Mouse (Mus musculus) G1E-ER4 (cell line): ENCODE results near the gene Lbhd1. TPM values are rescaled to one million over a fixed set of nuclear protein-coding genes. Genes with fewer than 3 reads are reported as not detected.
A peak's percentile ranks its signal among the peaks of the same experiment; 100 is the strongest.

Experiments used
- GATA1 ChIP-seq: IDR thresholded peaks from one replicate; pipeline ENCODE4 v1.8.0; 2012; ENCODE audit warnings: low read length, inconsistent platforms
- polyA plus RNA-seq: library from polyadenylated mRNA; stranded (reverse); fragments of >175 nt; gene quantifications from 2 replicates; pipeline ENCODE4 v1.2.3, GENCODE M21; 2012

Gene Lbhd1
- polyA plus RNA-seq, 1 experiment = 0.46 TPM

- no peak for TF ChIP-seq GATA1
Observed at GRCm38 (mm10) chr19:8859018-8859417, 24.5 kb upstream of the Lbhd1 start.

- TF ChIP-seq GATA1 = no peak
Observed at GRCm38 (mm10) chr19:8864265-8864664, 19.3 kb upstream of the Lbhd1 start.

GRCm38 (mm10) chr19:8870838-8871237 lies 12.7 kb upstream of the Lbhd1 start:
- TF ChIP-seq GATA1 = no peak

- no peak for TF ChIP-seq GATA1
Observed at GRCm38 (mm10) chr19:8871267-8872186, 12.0 kb upstream of the Lbhd1 start, which contains the start of gene Ubxn1. Gene Ubxn1 (plus strand): TSS chr19:8871496.

- TF ChIP-seq GATA1 = no peak
Observed at GRCm38 (mm10) chr19:8872266-8872840, 11.2 kb upstream of the Lbhd1 start.

- no peak for TF ChIP-seq GATA1
Observed at GRCm38 (mm10) chr19:8875031-8875430, 8.5 kb upstream of the Lbhd1 start.

GRCm38 (mm10) chr19:8880311-8881033 lies 3.1 kb upstream of the Lbhd1 start, which contains the start of gene Uqcc3:
Gene Uqcc3 (minus strand): TSS chr19:8880923.
- no peak for TF ChIP-seq GATA1

- TF ChIP-seq GATA1 = no peak
Observed at GRCm38 (mm10) chr19:8881034-8881392, 2.5 kb upstream of the Lbhd1 start.

- TF ChIP-seq GATA1 = no peak
Observed at GRCm38 (mm10) chr19:8886916-8887584, 3.5 kb downstream of the Lbhd1 start.

- TF ChIP-seq GATA1 = peak; percentile 21
Observed at GRCm38 (mm10) chr19:8887585-8888463, 4.3 kb downstream of the Lbhd1 start.

- TF ChIP-seq GATA1 = no peak
Observed at GRCm38 (mm10) chr19:8888511-8889385, 5.2 kb downstream of the Lbhd1 start, which contains the start of the genes 1810009A15Rik and Gm49416. Gene 1810009A15Rik (plus strand): TSS chr19:8888853. Gene Gm49416 (plus strand): TSS chr19:8888926.

- no peak for TF ChIP-seq GATA1
Observed at GRCm38 (mm10) chr19:8892829-8893766, 9.6 kb downstream of the Lbhd1 start, which contains the start of gene Ints5. Gene Ints5 (plus strand): TSS chr19:8893005.

GRCm38 (mm10) chr19:8895397-8895960 lies 11.9 kb downstream of the Lbhd1 start:
- no peak for TF ChIP-seq GATA1
